Mouse (Mus musculus): ENCODE data around the gene Cox10.

Cox10 gene

DNA sequence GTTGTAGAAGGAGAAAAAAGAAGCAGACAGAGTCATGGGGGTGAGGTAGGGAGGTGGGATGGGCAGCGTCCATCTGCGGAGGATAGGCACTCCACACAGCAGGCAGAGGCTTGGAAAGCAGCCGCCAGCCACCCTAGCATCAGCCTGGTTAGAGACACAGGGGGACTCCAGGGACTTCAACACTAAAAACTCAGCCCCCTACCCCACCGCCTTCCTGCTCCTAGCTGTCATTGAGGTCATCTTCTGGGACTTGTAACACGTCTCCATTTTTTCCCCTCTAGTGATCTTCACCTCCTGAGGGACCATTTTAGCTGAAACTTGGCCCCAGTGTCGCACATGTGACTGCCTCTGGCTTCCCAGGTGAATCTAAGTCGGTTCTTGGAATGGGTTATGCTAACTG lies 88.5 kb downstream of the Cox10 start:
- no peak for DNase-seq

- no peak for DNase-seq
These were observed 89.0 kb downstream of the Cox10 start for GRCm38 (mm10) chr11:63990311-63990710.

DNA sequence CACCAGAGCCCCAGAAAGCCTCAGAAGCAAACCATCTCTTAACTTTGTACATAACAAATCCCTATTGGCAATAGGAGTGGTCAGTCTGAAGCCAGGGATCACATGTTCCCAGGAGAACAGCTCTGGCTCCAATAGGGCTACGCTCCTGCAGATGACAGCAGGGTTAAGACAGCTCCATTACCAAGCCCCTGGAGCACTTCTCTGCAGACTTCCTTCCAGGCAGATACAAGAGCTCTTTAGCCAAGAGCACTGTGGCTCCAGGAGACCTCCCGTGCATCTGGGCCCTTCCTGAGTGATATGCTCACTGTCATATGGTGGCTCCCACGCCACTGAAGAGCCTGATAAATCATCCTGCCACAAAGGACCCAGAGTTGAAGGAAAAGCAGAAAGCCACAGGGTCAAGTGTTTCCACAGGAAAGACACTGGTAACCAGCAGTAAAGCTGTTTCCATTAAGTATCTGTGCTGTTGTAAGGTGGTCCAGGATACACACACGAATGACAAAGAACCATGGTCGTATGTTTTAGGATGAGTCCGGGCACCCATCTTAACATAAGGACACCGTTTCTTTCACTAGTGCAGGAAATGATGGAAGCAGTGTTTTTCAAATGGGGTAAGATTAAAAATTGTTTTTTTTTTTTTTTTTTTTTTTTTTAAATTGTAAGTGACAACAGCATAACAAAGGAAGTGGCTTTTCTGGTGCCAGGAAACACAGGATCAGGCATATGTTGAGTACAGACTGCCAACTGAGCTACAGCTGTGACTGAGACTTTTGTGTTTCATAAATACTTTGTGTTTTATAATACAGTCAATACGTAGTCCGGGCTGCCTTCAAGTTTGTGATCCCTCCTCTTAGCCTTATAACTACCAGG lies 90.0 kb downstream of the Cox10 start:
- no peak for DNase-seq

GRCm38 (mm10) chr11:63988031-63988665 lies 91.1 kb downstream of the Cox10 start:
- DNase-seq: no peak

GRCm38 (mm10) chr11:63986710-63987109 lies 92.6 kb downstream of the Cox10 start:
- DNase-seq: no peak

GRCm38 (mm10) chr11:63985481-63985880 lies 93.8 kb downstream of the Cox10 start:
- DNase-seq: no peak

DNA sequence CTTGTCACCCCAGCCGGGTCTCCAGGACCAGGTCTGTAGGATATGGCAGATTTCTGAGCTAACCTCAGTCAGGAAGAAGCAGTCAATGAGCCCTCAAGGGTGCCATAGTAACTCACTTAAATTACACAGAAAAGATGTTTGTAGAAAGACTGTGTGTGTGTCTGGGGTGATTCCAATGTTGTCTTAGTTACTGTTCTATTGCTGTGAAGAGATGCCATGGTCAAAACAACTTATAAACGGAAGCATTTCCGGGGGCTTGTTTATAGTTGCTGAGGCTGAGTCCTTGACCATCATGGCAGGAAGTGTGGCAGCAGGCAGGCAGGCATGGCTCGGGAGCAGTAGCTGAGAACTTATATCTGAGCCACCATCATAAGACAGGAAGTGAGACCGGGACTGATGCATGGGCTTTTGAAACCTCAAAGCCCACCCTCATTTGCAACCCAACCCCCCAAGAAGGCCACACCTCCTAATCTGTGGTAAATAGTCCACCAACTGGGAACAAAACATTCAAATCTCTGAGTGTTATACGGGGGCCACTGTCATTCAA lies 94.6 kb downstream of the Cox10 start:
- DNase-seq: no peak

- DNase-seq: no peak
These were observed 101.5 kb downstream of the Cox10 start for GRCm38 (mm10) chr11:63977741-63978140.

DNA sequence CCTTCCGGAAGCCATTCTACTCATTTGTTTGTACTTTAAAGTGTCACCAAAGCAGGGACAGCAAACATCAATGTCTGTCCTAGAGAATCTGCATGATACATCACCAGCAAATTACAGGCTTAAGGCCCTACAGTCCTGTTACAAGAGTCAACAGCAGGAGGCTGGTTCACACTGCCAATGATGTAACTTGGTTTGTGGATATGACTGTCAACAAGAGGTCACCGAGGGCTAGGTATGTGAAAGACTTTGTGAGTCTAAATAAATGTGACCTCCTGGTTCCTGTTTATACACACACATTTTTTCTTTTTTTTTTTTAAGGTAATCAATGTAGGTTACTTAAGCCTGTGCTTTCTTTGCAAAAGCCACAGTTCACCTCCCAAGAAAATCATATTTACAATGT lies 102.5 kb downstream of the Cox10 start:
- DNase-seq: no peak

DNA sequence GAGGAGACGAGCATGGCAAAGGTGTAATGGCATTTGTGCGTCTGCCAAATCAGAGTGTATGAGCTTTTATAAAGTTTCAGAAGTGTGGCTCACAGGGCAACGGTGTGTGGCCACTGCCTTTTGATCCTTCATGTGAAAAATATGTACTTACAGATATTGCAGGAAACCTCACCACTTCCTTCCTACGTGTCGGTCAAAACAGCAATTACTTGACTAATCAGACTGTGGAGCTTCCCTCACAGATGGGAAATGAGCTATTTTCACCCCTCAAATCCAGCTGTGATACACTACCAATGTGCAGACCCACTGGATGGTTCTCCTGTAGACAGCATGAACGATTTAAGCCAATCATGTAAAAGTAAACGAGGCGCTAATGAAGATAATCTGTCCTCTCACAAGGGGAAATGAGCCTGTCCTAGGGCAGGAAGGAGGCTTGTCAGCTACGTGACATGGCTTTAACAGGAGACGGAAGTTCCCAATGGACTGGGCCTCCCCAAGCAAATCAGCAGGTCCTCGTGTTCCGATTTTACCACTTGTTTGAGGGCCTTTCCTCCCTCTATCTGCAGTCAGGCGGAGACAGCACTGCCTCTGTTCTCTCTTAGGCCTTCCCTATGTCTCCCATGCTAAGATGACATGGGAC lies 103.9 kb downstream of the Cox10 start:
- no peak for DNase-seq

- no peak for DNase-seq
These were observed 105.3 kb downstream of the Cox10 start for GRCm38 (mm10) chr11:63973973-63974372.

DNA sequence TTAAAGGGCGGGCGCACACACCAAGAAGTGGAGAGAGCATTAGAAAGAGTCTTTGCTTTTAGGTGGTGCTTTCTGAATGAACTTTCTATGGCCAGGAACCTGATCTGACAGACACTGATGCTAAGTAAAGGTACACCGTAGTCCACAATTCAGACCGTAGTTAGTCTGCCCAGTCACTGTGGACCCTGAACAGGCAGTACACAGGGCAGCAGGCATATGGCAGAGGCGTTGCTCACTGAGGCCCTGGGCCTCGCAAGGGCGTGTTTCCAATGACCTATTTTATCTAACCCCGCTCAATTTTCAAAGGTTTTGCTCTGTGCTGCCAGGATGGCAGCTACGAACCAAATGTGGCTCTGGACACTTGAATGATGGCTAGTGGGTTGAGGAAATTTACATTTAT lies 107.8 kb downstream of the Cox10 start:
- DNase-seq: no peak

GRCm38 (mm10) chr11:63970818-63971217 lies 108.5 kb downstream of the Cox10 start:
- no peak for DNase-seq

DNA sequence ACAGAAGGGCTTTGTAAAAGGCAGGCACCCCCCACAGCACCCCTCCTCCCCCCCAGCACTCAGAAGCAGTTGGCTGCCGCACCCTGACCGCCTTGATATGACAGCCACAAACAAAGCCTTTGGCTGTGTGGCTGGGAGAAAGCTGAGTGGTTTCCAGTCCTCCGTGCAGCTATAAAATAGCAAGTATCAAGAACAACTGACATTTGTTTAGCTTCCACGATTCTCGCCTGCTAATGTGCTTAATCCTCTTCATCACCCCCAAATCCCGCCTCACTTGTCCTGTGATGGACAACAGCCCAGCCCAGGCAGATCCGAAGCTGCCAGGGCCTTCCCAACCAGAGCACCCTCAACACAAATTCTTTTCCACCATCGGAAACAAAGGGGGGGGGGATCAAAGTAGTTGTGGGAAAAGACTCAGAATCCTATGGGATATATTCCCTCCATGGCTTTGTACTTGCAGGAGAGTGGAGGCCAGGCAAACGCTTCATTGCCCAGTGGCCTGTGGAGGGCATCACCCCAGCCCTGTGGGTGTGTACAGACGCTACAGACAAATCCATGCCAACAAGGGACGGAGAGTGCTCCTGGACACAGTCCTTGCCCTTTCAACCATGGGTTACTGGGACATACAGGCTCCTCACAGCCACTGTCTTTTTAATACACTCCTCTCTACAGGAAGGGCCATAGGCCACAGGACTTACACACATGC lies 109.9 kb downstream of the Cox10 start:
- DNase-seq: no peak

- no peak for DNase-seq
These were observed 110.8 kb downstream of the Cox10 start for GRCm38 (mm10) chr11:63968388-63969035.

- no peak for DNase-seq
These were observed 111.5 kb downstream of the Cox10 start for GRCm38 (mm10) chr11:63967641-63968387.

DNA sequence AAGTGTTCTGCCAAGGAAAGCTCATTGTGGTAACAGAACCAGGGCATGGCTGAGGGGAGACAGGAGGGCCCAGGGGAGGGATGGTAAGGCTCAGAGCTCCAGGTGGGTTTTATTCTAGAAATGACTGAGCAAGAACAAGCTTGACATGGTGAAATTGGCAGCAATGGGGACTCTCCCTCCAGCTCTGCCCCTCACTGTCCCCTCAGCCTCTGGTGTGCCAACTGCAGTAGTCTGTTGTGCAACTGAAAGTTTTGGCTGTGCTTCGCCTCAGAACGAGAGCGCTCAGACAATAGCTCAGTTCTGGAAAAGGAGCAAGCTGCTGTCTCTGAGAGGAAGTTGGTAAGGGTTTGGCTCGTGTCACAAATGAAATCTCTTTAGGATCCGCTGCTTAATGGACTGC lies 113.8 kb downstream of the Cox10 start:
- DNase-seq: no peak

DNA sequence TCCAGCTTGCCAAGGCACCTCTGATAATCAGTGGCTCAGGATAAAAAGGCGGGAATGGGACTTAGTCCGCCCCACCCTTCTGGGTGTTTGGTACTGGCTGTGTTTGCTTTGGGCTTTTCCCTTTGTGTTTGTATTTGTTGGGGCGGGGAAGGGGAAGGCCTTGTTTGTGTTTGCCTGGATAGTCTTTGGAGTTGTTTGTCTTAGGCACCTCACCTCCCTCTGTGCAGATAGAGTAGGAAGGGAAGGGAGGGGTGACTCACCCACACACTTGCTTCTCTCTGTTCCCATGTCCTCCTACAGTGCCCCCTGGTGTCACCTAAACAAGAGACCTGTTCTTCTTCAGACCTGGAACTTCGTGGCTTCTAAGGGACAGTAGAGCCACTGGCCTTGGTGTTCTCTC lies 122.1 kb downstream of the Cox10 start:
- DNase-seq: no peak

DNA sequence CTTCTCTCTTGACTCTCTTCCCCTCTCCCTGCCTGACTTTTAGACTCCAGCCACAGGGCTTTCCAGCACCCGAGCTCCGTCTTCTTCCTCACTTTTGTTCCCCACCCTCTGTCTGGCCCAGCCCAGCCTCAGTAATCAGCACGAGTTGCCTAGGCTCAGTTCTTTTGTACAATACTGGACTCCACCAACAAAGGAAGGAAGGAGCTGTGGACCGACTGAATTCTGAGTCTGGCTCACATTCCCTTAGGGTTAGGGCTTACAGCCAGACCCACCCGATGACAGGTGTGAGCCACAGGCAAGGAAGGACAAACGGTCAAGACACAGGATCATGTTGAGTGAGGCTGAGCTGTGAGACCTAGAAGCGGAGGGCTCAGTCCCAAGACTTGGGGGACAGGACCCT lies 122.5 kb downstream of the Cox10 start:
- DNase-seq: no peak

GRCm38 (mm10) chr11:63953887-63954286 lies 125.4 kb downstream of the Cox10 start:
- DNase-seq: no peak

DNA sequence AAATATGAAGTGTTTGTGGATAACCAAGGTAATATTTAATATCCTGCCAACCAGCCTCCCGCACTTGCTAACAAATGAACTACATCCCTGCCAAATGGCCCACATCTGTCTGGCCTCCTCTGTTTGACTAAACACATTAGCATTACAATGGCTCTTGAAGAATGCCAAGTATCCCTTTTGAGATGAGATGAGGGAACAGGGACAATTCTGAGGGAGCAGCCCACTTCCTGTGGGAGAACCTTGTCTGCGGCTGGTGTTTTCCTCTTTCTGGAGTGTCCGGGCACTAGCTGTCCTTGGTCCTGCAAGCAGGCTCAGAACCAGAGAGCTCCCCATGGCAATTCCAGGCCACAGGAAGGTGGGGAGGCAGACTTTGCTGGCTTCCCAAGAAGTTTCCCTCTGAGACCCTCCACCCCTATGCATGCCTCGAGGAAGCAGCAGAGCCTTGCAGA lies 126.5 kb downstream of the Cox10 start:
- no peak for DNase-seq
